Mouse (Mus musculus): ENCODE data around the gene Tubal3. TPM values are rescaled to one million over a fixed set of nuclear protein-coding genes. Genes with fewer than 3 reads are reported as not detected.
"Not testable (repeated sequence)": the region's sequence is repeated elsewhere in the genome, so short reads cannot be mapped to it uniquely, and the experiment has no call there.

Tubal3 gene
- polyA plus RNA-seq, 2 experiments, result 0.03 TPM; not detected in 1

DNA sequence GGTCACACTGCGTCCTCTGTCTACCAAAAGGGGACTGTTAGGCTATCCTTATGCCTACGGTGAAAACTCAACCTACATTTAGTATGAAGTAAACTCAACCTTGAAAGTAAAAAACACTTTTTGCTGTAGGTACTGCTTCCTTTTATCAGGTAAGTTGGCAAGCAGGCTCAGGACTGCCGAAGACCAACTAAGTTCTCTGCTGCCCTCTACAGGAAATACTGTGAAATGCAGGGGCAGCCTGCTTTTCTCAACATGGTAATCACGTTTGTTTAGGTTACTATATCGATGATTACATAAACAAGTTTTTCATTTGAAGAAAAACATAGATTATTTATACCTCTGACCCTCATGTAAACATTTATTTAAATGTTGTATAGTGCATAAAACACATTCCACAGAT lies 21.2 kb upstream of the Tubal3 start:
- H3K27me3 ChIP-seq (ENCODE audit: control insufficient read depth, insufficient read depth, low read length), result no peaks in the 10 kb centered on the region
- H3K4me2 ChIP-seq (replicated peaks; ENCODE audit: low read depth, low read length, severe bottlenecking), result no peak overlapping the region
- no peak overlapping the region for H3K4me3 ChIP-seq (replicated peaks; ENCODE audit: low read length)
- peaks cover 2% of the 10 kb centered on the region; the same call in 1 of the 2 replicates for H3K36me3 ChIP-seq (ENCODE audit: control insufficient read depth, insufficient read depth, low read length)
- DNase-seq (ENCODE audit: low spot score), result peak; percentile 86
- H3K27ac ChIP-seq (replicated peaks; ENCODE audit: low read depth, low read length), result no peak overlapping the region
- no peak overlapping the region for H3K9ac ChIP-seq (ENCODE audit: low read depth, low read length, severe bottlenecking)
- no peaks in the 10 kb centered on the region for H3K9me3 ChIP-seq (ENCODE audit: control insufficient read depth, low read length)
- no peak for ATAC-seq (ENCODE audit: low FRiP score, low read depth)
- no peak for TF ChIP-seq POLR2A (IDR thresholded peaks at IDR 0.05; ENCODE audit: borderline replicate concordance, extremely low read depth, insufficient read depth, insufficient read length)
- peaks cover 3% of the 10 kb centered on the region; the same call in 1 of the 2 replicates for H3K4me1 ChIP-seq (ENCODE audit: control insufficient read depth, insufficient read depth, low read length)
- 33% methylated on average over 5 of the region's 5 CpGs for WGBS

DNA sequence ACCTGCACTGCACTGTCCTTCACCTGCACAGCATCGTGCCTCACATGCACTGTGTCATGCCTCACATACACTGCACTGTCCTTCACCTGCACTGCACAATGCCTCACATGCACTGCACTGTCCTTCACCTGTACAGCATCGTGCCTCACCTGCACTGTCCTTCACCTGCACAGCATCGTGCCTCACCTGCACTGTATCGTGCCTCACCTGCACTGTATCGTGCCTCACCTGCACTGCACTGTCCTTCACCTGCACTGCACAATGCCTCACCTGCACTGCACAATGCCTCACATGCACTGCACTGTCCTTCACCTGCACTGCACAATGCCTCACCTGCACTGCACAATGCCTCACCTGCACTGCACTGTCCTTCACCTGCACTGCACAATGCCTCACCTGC lies 19.9 kb upstream of the Tubal3 start:
- not testable (repeated sequence) for H3K4me3 ChIP-seq (replicated peaks; ENCODE audit: low read length); H3K36me3 ChIP-seq (ENCODE audit: control insufficient read depth, insufficient read depth, low read length); H3K4me2 ChIP-seq (replicated peaks; ENCODE audit: low read depth, low read length, severe bottlenecking); H3K9ac ChIP-seq (ENCODE audit: low read depth, low read length, severe bottlenecking); ATAC-seq (ENCODE audit: low FRiP score, low read depth); DNase-seq (ENCODE audit: low spot score); H3K27me3 ChIP-seq (ENCODE audit: control insufficient read depth, insufficient read depth, low read length); H3K4me1 ChIP-seq (ENCODE audit: control insufficient read depth, insufficient read depth, low read length); H3K27ac ChIP-seq (replicated peaks; ENCODE audit: low read depth, low read length); H3K9me3 ChIP-seq (ENCODE audit: control insufficient read depth, low read length)
- 95% methylated on average over 5 of the region's 5 CpGs for WGBS

DNA sequence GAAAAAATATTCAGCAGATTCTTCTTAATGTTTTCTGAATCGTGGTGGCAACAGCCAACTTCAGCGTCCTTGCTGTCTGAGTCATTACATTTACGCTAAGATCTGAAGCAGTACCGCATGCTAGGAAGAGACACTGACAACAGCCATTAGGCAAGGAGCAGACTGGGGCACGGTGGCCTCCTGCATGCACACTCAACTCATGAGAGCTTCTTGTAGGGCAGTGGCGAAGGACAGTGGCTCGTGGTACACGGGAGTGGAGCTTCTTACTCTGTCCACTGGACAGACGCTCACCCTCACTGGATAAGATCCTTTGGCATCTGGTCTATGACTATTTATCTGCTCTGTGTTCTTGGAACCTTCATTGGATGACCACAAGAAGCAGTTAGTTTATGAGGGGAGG lies 18.8 kb upstream of the Tubal3 start:
- Histone ChIP-seq H3K4me2 (replicated peaks; ENCODE audit: low read depth, low read length, severe bottlenecking) (no peak overlapping the region), H3K4me1 (ENCODE audit: control insufficient read depth, insufficient read depth, low read length) (peaks cover 2% of the 10 kb centered on the region; the same call in 1 of the 2 replicates), H3K9ac (ENCODE audit: low read depth, low read length, severe bottlenecking) (no peak overlapping the region), H3K36me3 (ENCODE audit: control insufficient read depth, insufficient read depth, low read length) (peaks cover 2% of the 10 kb centered on the region; the same call in 1 of the 2 replicates), H3K27ac (replicated peaks; ENCODE audit: low read depth, low read length) (no peak overlapping the region), H3K9me3 (ENCODE audit: control insufficient read depth, low read length) (no peaks in the 10 kb centered on the region), H3K27me3 (ENCODE audit: control insufficient read depth, insufficient read depth, low read length) (no peaks in the 10 kb centered on the region), H3K4me3 (replicated peaks; ENCODE audit: low read length) (no peak overlapping the region)
- ATAC-seq (ENCODE audit: low FRiP score, low read depth) (no peak), DNase-seq (ENCODE audit: low spot score) (no peak)
- 92% methylated on average over 9 of the region's 9 CpGs for WGBS
- TF ChIP-seq POLR2A (IDR thresholded peaks at IDR 0.05; ENCODE audit: borderline replicate concordance, extremely low read depth, insufficient read depth, insufficient read length), result no peak

DNA sequence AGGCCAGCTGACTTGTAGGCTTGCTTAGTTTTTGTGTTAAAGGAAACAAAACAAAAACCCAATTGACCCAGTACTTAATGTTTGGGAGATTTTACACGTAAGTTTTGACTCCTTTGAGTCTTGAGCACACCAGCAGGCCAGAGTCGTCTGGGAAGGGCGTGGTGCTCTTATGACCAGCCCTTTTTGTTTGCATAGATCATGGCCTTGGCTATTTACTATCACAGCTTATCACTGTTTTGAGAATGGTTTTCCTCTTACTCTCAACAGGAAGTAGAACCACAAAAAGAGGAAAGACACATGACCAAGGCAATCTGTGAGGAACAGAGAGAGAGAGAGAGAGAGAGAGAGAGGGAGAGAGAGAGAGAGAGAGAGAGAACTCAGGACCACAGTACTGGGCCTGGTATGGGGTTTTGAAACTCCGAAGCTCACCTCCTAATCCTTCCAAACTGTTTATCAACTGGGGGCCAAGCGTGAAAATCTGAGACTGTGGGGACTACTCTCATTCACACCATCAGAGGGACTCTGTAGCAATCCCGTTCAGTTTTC lies 10.8 kb upstream of the Tubal3 start:
- Histone ChIP-seq H3K4me1 (ENCODE audit: control insufficient read depth, insufficient read depth, low read length) (peaks cover 2% of the 10 kb centered on the region; the same call in 1 of the 2 replicates), H3K36me3 (ENCODE audit: control insufficient read depth, insufficient read depth, low read length) (peaks cover 10% of the 10 kb centered on the region), H3K27ac (replicated peaks; ENCODE audit: low read depth, low read length) (no peak overlapping the region), H3K4me2 (replicated peaks; ENCODE audit: low read depth, low read length, severe bottlenecking) (no peak overlapping the region), H3K9me3 (ENCODE audit: control insufficient read depth, low read length) (no peaks in the 10 kb centered on the region), H3K4me3 (replicated peaks; ENCODE audit: low read length) (no peak overlapping the region), H3K27me3 (ENCODE audit: control insufficient read depth, insufficient read depth, low read length) (no peaks in the 10 kb centered on the region), H3K9ac (ENCODE audit: low read depth, low read length, severe bottlenecking) (no peak overlapping the region)
- no peak for TF ChIP-seq POLR2A (IDR thresholded peaks at IDR 0.05; ENCODE audit: borderline replicate concordance, extremely low read depth, insufficient read depth, insufficient read length)
- ATAC-seq (ENCODE audit: low FRiP score, low read depth) (no peak), DNase-seq (ENCODE audit: low spot score) (no peak)
- 81% methylated on average over 6 of the region's 6 CpGs for WGBS

DNA sequence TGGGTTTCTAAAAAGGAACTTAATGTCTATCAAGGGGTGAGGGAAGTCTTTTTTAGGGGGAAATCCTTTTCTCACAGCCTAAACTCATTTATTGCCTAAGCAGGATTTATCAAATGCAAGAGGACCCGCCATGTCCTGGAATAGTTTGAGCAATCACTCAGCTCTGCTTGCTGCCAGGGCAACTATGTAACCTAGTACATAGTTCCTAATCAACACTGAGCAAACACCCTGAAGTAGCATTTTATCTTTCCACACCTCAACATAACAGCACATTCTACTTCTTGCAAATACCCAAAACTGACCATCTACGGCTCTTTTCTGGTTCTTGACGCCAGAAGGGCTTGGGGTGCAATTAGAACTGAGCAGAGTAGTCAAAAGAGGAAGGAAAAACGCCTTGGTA lies 9.8 kb upstream of the Tubal3 start:
- Histone ChIP-seq H3K27me3 (ENCODE audit: control insufficient read depth, insufficient read depth, low read length) (no peaks in the 10 kb centered on the region), H3K4me1 (ENCODE audit: control insufficient read depth, insufficient read depth, low read length) (peaks cover 2% of the 10 kb centered on the region; the same call in 1 of the 2 replicates), H3K27ac (replicated peaks; ENCODE audit: low read depth, low read length) (no peak overlapping the region), H3K4me2 (replicated peaks; ENCODE audit: low read depth, low read length, severe bottlenecking) (no peak overlapping the region), H3K9ac (ENCODE audit: low read depth, low read length, severe bottlenecking) (no peak overlapping the region), H3K36me3 (ENCODE audit: control insufficient read depth, insufficient read depth, low read length) (peaks cover 10% of the 10 kb centered on the region), H3K4me3 (replicated peaks; ENCODE audit: low read length) (no peak overlapping the region), H3K9me3 (ENCODE audit: control insufficient read depth, low read length) (no peaks in the 10 kb centered on the region)
- TF ChIP-seq POLR2A (IDR thresholded peaks at IDR 0.05; ENCODE audit: borderline replicate concordance, extremely low read depth, insufficient read depth, insufficient read length), result no peak
- no peak for DNase-seq (ENCODE audit: low spot score)
- 88% methylated on average over 4 of the region's 4 CpGs for WGBS
- ATAC-seq (ENCODE audit: low FRiP score, low read depth), result no peak

DNA sequence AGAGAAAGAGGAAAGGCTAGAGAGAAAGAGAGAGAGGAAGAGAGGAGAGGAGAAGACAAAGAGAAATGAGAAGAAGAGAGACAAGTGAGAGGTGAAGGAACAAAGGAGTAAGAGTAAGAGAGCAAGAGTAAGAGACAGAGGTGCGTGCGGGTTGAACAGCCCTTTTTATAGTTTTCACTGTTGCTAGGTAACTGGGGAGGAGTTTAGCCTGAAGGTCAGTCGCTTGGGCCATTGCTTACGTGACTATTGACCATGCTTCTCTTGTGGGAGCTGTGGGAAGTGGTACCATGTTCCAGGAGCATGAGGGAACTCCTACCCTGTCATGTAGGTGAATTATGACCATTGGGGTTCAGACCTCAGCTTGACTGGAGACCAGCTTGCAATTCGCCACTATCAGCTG lies 7.7 kb upstream of the Tubal3 start:
- ATAC-seq (ENCODE audit: low FRiP score, low read depth), result no peak
- no peaks in the 10 kb centered on the region for H3K27me3 ChIP-seq (ENCODE audit: control insufficient read depth, insufficient read depth, low read length)
- peaks cover 14% of the 10 kb centered on the region for H3K36me3 ChIP-seq (ENCODE audit: control insufficient read depth, insufficient read depth, low read length)
- no peaks in the 10 kb centered on the region for H3K4me1 ChIP-seq (ENCODE audit: control insufficient read depth, insufficient read depth, low read length)
- TF ChIP-seq POLR2A (IDR thresholded peaks at IDR 0.05; ENCODE audit: borderline replicate concordance, extremely low read depth, insufficient read depth, insufficient read length), result no peak
- no peak overlapping the region for H3K4me3 ChIP-seq (replicated peaks; ENCODE audit: low read length)
- no peak overlapping the region for H3K9ac ChIP-seq (ENCODE audit: low read depth, low read length, severe bottlenecking)
- no peak overlapping the region for H3K4me2 ChIP-seq (replicated peaks; ENCODE audit: low read depth, low read length, severe bottlenecking)
- 84% methylated on average over 5 of the region's 5 CpGs for WGBS
- no peak overlapping the region for H3K27ac ChIP-seq (replicated peaks; ENCODE audit: low read depth, low read length)
- no peak for DNase-seq (ENCODE audit: low spot score)
- H3K9me3 ChIP-seq (ENCODE audit: control insufficient read depth, low read length), result no peaks in the 10 kb centered on the region

Measured in limb, embryonic 14.5 days (tissue).